Mouse (Mus musculus) telencephalon, adult 2 months (tissue): ENCODE results near the gene Apba2.

Experiments
- DNase-seq: peaks from one replicate; pipeline ENCODE4 v3.0.0-alpha.2; 2011; ENCODE audit warnings: low read depth, low spot score

Gene Apba2

GRCm38 (mm10) chr7:64795554-64795953 is 294.0 kb downstream of the Apba2 start:
- no peak for DNase-seq
